Mouse (Mus musculus) cerebellum, adult 8-10 months (tissue): ENCODE results near the gene Gm2381.
"Not testable (repeated sequence)": the region's sequence is repeated elsewhere in the genome, so short reads cannot be mapped to it uniquely, and the experiment has no call there.

ENCODE experiments used
- DNase-seq: peaks from one replicate; pipeline ENCODE4 v3.0.0; 2022

Gm2381 gene

GRCm38 (mm10) chr7:42866801-42867458, at the start of gene Gm2381:
Gene Gm2381, minus strand, starts transcription at chr7:42867234.
- DNase-seq = not testable (repeated sequence)

- DNase-seq = not testable (repeated sequence)
Observed at GRCm38 (mm10) chr7:42898067-42898466, 31.0 kb upstream of the Gm2381 start.

DNA sequence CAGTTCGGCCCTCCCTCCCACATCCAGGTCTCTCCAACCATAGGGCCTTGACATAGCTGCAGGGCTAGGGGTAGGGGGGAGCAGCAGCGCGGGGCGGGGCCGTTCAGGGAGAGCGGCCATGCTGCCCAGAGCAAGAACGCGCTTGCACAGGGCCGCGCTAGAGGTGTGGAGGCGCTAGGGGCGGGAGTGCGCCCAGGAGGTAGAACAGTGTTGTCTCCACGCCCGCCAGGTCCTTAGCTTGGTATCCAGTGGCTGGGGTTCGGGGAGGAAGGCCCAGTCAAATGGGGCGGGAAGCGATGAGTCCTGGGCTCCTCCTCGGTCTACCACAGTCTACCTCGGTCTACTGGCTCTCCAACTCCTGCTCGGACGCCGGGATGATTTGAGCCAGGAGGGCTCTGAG, 11.1 kb upstream of the Gm2381 start:
- DNase-seq = no peak

DNA sequence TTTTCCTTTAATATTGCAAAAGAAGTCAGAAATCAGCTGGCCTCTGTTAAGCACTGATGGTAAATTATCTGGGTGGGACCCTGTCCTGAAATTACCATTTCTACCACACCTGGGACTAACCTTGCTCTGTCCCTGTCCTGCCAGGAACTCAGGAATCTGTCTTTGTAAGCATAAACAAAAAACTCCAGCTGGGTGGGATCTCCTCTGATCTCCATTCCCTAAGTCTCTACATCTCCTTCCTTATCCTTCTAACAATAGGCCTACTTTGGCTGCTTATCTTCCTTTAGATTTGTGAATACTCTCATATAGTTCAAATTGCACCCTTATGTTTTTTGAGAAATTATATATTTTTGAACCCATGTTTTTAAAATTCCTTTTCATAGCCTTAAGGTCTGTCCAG, 28.7 kb downstream of the Gm2381 start:
- DNase-seq = not testable (repeated sequence)

- DNase-seq = no peak
Observed at GRCm38 (mm10) chr7:42832221-42832620, 34.8 kb downstream of the Gm2381 start.

GRCm38 (mm10) chr7:42793425-42793824, 73.6 kb downstream of the Gm2381 start, which contains the start of gene Vmn2r62:
Gene Vmn2r62, minus strand, starts transcription at chr7:42793525.
- not testable (repeated sequence) for DNase-seq
